Mouse (Mus musculus) neural tube, embryonic 11.5 days (tissue): ENCODE data around the gene Zfp729b. TPM values are rescaled to one million over a fixed set of nuclear protein-coding genes. Genes with fewer than 3 reads are reported as not detected.

Experiments
- polyA plus RNA-seq: library from polyadenylated mRNA; unstranded; fragments of >200 nt; fragmentation: Nextera tagmentation; extraction: Ambion mirVana; gene quantifications from 2 replicates; pipeline ENCODE4 v1.2.1, GENCODE M21; 2014

The Zfp729b gene
- polyA plus RNA-seq, 1 experiment from 2014 or later, result 5.3 TPM

Other genes with a start within 250 kb of the Zfp729b start
- 0.68 and 1.1 TPM in 2 replicates for gene Gm28044, start 249.2 kb downstream of the Zfp729b start, polyA plus RNA-seq
- gene Zfp953, start 249.1 kb downstream of the Zfp729b start, polyA plus RNA-seq, result 0.82 and 1.3 TPM in 2 replicates
- gene Gm28041, start 234.0 kb downstream of the Zfp729b start, polyA plus RNA-seq, result not detected in 2 replicates
- 0.97 and 1.6 TPM in 2 replicates for gene Zfp456, start 233.9 kb downstream of the Zfp729b start, polyA plus RNA-seq
- gene Zfp429, start 209.9 kb downstream of the Zfp729b start, polyA plus RNA-seq, result 2.4 and 3.2 TPM in 2 replicates
- gene Zfp459, start 188.3 kb downstream of the Zfp729b start, polyA plus RNA-seq, result 0.22 and 1.2 TPM in 2 replicates
- 6.3 and 7.9 TPM in 2 replicates for gene Zfp874a, start 158.1 kb downstream of the Zfp729b start, polyA plus RNA-seq
- gene Zfp874b, start 125.4 kb downstream of the Zfp729b start, polyA plus RNA-seq, result 0.81 and 1.6 TPM in 2 replicates
- gene Zfp58, start 109.2 kb downstream of the Zfp729b start, polyA plus RNA-seq, result 15.7 and 17.7 TPM in 2 replicates
- not detected in 2 replicates for gene Gm26965, start 83.6 kb downstream of the Zfp729b start, polyA plus RNA-seq
- gene Zfp87, start 83.5 kb downstream of the Zfp729b start, polyA plus RNA-seq, result 34.2 and 34.3 TPM in 2 replicates
- gene Zfp748, start 55.9 kb downstream of the Zfp729b start, polyA plus RNA-seq, result 15.9 and 21.7 TPM in 2 replicates
- not detected in 2 replicates for gene Gm49345, start 28.1 kb upstream of the Zfp729b start, polyA plus RNA-seq
- 3.2 and 4.0 TPM in 2 replicates for gene Zfp729a, start 28.1 kb upstream of the Zfp729b start, polyA plus RNA-seq
- gene Zfp738, start 77.4 kb upstream of the Zfp729b start, polyA plus RNA-seq, result 12.8 and 13.6 TPM in 2 replicates
- gene Zfp65, start 119.5 kb upstream of the Zfp729b start, polyA plus RNA-seq, result 3.2 and 4.4 TPM in 2 replicates
- gene Zfp85, start 145.5 kb upstream of the Zfp729b start, polyA plus RNA-seq, result 5.8 and 6.5 TPM in 2 replicates
- 2.9 and 3.4 TPM in 2 replicates for gene Zfp493, start 170.0 kb upstream of the Zfp729b start, polyA plus RNA-seq
- gene Zfp273, start 204.0 kb upstream of the Zfp729b start, polyA plus RNA-seq, result 6.4 and 6.8 TPM in 2 replicates
- gene Gm10037, start 221.4 kb upstream of the Zfp729b start, polyA plus RNA-seq, result 2.1 and 3.5 TPM in 2 replicates